Mouse (Mus musculus) heart, embryonic 12.5 days (tissue): Measurements from ENCODE around the gene A130010J15Rik. TPM values are rescaled to one million over a fixed set of nuclear protein-coding genes. Genes with fewer than 3 reads are reported as not detected.

ENCODE experiments used
- ATAC-seq: fragments of 200-750 bp; cut with Nextera tagmentation; 2 replicates; pipeline ENCODE4 v1.8.0; 2017; ENCODE audit warnings: moderate TSS enrichment, moderate library complexity; ENCODE audit not compliant: insufficient number of reproducible peaks, low FRiP score
- H3K27ac ChIP-seq: fragments of 300-500 bp; sonication (generic); 2 replicates; pipeline ENCODE4 v1.5.1; 2016; ENCODE audit warnings: mild to moderate bottlenecking, moderate library complexity; ENCODE audit not compliant: poor library complexity, severe bottlenecking
- H3K27me3 ChIP-seq: fragments of 300-500 bp; sonication (generic); replicated peaks from 2 replicates; pipeline ENCODE4 v1.6.1; 2016; ENCODE audit warnings: mild to moderate bottlenecking, moderate library complexity
- H3K36me3 ChIP-seq: fragments of 300-500 bp; sonication (generic); 2 replicates; pipeline ENCODE4 v1.6.1; 2016; ENCODE audit warnings: mild to moderate bottlenecking, moderate library complexity
- H3K4me1 ChIP-seq: fragments of 300-500 bp; sonication (generic); replicated peaks from 2 replicates; pipeline ENCODE4 v1.6.1; 2016; ENCODE audit warnings: mild to moderate bottlenecking
- H3K4me2 ChIP-seq: fragments of 300-500 bp; sonication (generic); 2 replicates; pipeline ENCODE4 v1.6.1; 2016; ENCODE audit warnings: mild to moderate bottlenecking, moderate library complexity
- H3K4me3 ChIP-seq: fragments of 300-500 bp; sonication (generic); 2 replicates; pipeline ENCODE4 v1.5.1; 2016; ENCODE audit warnings: mild to moderate bottlenecking
- H3K9ac ChIP-seq: fragments of 300-500 bp; sonication (generic); 2 replicates; pipeline ENCODE4 v1.6.1; 2016; ENCODE audit warnings: mild to moderate bottlenecking, moderate library complexity
- H3K9me3 ChIP-seq: fragments of 300-500 bp; sonication (generic); replicated peaks from 2 replicates; pipeline ENCODE4 v1.6.1; 2016; ENCODE audit warnings: mild to moderate bottlenecking, moderate library complexity
- WGBS: fragments of 180-500 bp; shearing (Covaris S2); methylation state at CpG from one replicate; pipeline ENCODE4 v1.1.7; 2016; 5-methylcytosine and 5-hydroxymethylcytosine counted together
- polyA plus RNA-seq: library from polyadenylated mRNA; unstranded; fragments of >200 nt; fragmentation: Nextera tagmentation; extraction: Ambion mirVana; gene quantifications from 2 replicates; pipeline ENCODE4 v1.2.1, GENCODE M21; 2016

The A130010J15Rik gene
- polyA plus RNA-seq, 1 experiment from 2014 or later: 13.9 TPM

- Histone ChIP-seq H3K27me3 (peaks cover 26% of the 10 kb centered on the region), H3K27ac (no peak overlapping the region), H3K9ac (peak overlapping the region; percentile 55), H3K36me3 (no peaks in the 10 kb centered on the region), H3K4me1 (peaks cover 49% of the 10 kb centered on the region), H3K9me3 (no peaks in the 10 kb centered on the region), H3K4me3 (peak overlapping the region; percentile 49), H3K4me2 (peak overlapping the region; percentile 79)
- ATAC-seq: no peak
- 29% methylated on average over 16 of the region's 16 CpGs for whole genome bisulfite sequencing
Observed at GRCm38 (mm10) chr1:193153561-193153960, 14.3 kb upstream of the A130010J15Rik start.

- H3K4me2 ChIP-seq: no peak overlapping the region
- 49% methylated on average over 15 of the region's 15 CpGs for WGBS
- no peak for ATAC-seq
- no peak overlapping the region for H3K4me3 ChIP-seq
- no peaks in the 10 kb centered on the region for H3K9me3 ChIP-seq
- H3K4me1 ChIP-seq: peaks cover 43% of the 10 kb centered on the region
- H3K27ac ChIP-seq: no peak overlapping the region
- no peak overlapping the region for H3K9ac ChIP-seq
- no peaks in the 10 kb centered on the region for H3K36me3 ChIP-seq
- peaks cover 26% of the 10 kb centered on the region for H3K27me3 ChIP-seq
Observed at GRCm38 (mm10) chr1:193156316-193157110, 11.3 kb upstream of the A130010J15Rik start.

GRCm38 (mm10) chr1:193157111-193157492, 10.7 kb upstream of the A130010J15Rik start:
- 73% methylated on average over 8 of the region's 8 CpGs for WGBS
- H3K36me3 ChIP-seq: no peaks in the 10 kb centered on the region
- peaks cover 38% of the 10 kb centered on the region for H3K4me1 ChIP-seq
- no peak overlapping the region for H3K4me2 ChIP-seq
- no peaks in the 10 kb centered on the region for H3K9me3 ChIP-seq
- H3K27me3 ChIP-seq: peaks cover 26% of the 10 kb centered on the region
- no peak overlapping the region for H3K9ac ChIP-seq
- no peak for ATAC-seq
- H3K27ac ChIP-seq: no peak overlapping the region
- H3K4me3 ChIP-seq: no peak overlapping the region

- ATAC-seq: no peak
- Histone ChIP-seq H3K4me2 (no peak overlapping the region), H3K36me3 (no peaks in the 10 kb centered on the region), H3K27me3 (peaks cover 13% of the 10 kb centered on the region), H3K9ac (no peak overlapping the region), H3K27ac (no peak overlapping the region), H3K4me3 (no peak overlapping the region), H3K9me3 (no peaks in the 10 kb centered on the region), H3K4me1 (peaks cover 21% of the 10 kb centered on the region)
- WGBS: 30% methylated on average over 3 of the region's 3 CpGs
Observed at GRCm38 (mm10) chr1:193159163-193159562, 8.7 kb upstream of the A130010J15Rik start.

DNA sequence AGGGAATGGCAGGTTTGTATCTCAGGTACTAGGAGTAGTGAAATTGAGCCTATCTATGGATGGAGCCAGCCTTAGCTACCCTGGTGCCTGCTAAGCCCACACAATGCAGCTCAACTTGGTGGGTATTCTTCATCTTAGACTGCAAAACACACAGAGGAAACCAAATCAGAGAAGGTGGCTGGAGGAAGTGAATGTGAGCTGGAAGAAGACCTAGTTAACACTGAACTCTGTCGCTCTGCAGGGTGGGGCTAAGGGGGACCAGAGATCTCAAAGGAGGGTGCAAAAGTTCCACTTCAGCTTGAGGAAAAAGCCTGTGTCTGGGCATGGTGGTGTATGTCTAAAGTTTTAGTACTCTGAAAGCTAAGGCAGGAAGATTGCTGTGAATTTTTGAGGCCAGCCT, 8.2 kb upstream of the A130010J15Rik start:
- no peak overlapping the region for H3K4me2 ChIP-seq
- H3K27me3 ChIP-seq: peaks cover 8% of the 10 kb centered on the region
- H3K27ac ChIP-seq: no peak overlapping the region
- no peak overlapping the region for H3K4me3 ChIP-seq
- H3K9me3 ChIP-seq: no peaks in the 10 kb centered on the region
- ATAC-seq: no peak
- H3K36me3 ChIP-seq: no peaks in the 10 kb centered on the region
- WGBS: 41% methylated on average over 1 of the region's 1 CpGs
- H3K4me1 ChIP-seq: peaks cover 21% of the 10 kb centered on the region
- no peak overlapping the region for H3K9ac ChIP-seq

DNA sequence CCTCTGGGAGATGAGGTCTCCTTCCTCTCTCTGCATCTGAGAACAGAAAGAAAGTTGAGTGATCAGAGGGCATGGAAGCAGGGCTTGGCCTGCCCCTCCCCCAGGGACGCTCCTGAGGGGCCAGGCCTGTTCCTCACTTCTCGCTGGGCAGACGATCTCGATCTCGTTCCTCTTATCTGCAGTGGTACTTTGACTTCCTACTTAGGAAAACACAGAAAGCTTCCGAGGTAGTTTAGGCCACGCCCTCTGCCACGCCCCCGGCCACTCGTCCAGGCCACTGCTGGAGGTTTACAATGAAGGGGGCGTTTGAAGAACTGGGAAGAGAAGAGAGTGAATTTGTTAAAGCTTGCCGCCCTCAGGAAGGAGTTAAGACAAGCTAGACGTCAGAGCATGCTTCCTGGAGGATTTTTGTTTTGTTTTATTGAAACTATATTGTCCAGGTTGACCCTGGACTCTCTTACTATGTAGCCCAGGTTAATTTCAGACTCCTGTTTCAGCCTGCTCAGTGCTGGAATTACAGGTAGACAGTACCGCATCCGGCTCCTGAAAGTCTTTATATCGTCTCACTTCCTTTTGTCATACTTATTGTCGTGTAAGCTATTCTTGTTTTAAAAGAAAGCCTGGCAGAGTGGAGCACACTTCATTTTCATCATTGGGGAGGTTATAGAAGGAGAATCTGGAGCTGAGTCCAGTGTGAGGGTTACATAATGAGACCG, 7.4 kb upstream of the A130010J15Rik start:
- Histone ChIP-seq H3K4me3 (peak overlapping the region; percentile 31), H3K9ac (no peak overlapping the region), H3K27me3 (peaks cover 2% of the 10 kb centered on the region), H3K27ac (no peak overlapping the region), H3K36me3 (no peaks in the 10 kb centered on the region), H3K4me1 (peaks cover 21% of the 10 kb centered on the region), H3K9me3 (no peaks in the 10 kb centered on the region), H3K4me2 (peak overlapping the region; percentile 57)
- WGBS: 14% methylated on average over 18 of the region's 18 CpGs
- ATAC-seq: peak; percentile 71

DNA sequence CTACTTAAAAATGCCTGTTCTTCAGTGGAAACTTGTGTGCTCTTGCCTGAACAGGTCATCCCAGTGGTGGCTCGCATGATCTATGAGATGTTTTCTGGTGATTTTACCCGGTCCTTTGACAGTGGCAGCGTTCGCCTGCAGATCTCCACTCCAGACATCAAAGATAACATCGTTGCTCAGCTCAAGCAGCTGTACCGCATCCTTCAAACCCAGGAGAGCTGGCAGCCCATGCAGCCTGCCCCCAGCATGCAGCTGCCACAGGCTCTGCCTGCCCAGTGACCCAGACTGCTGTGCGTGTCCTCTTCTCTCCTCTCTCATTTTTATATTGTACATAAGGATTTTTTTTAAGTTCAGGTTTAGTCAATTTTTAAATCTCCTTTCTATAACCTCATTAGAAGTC, 1.4 kb downstream of the A130010J15Rik start:
- Histone ChIP-seq H3K9me3 (no peaks in the 10 kb centered on the region), H3K4me1 (peaks cover 18% of the 10 kb centered on the region), H3K27ac (no peak overlapping the region), H3K4me3 (no peak overlapping the region), H3K27me3 (no peaks in the 10 kb centered on the region), H3K36me3 (no peaks in the 10 kb centered on the region), H3K9ac (no peak overlapping the region), H3K4me2 (no peak overlapping the region)
- no peak for ATAC-seq
- WGBS: 74% methylated on average over 7 of the region's 7 CpGs

- Histone ChIP-seq H3K4me1 (peaks cover 24% of the 10 kb centered on the region), H3K4me2 (no peak overlapping the region), H3K27me3 (no peaks in the 10 kb centered on the region), H3K27ac (no peak overlapping the region), H3K36me3 (no peaks in the 10 kb centered on the region), H3K9me3 (no peaks in the 10 kb centered on the region), H3K9ac (no peak overlapping the region), H3K4me3 (no peak overlapping the region)
- no peak for ATAC-seq
- WGBS: 84% methylated on average over 2 of the region's 2 CpGs
Observed at GRCm38 (mm10) chr1:193169856-193170255, 2.0 kb downstream of the A130010J15Rik start.

DNA sequence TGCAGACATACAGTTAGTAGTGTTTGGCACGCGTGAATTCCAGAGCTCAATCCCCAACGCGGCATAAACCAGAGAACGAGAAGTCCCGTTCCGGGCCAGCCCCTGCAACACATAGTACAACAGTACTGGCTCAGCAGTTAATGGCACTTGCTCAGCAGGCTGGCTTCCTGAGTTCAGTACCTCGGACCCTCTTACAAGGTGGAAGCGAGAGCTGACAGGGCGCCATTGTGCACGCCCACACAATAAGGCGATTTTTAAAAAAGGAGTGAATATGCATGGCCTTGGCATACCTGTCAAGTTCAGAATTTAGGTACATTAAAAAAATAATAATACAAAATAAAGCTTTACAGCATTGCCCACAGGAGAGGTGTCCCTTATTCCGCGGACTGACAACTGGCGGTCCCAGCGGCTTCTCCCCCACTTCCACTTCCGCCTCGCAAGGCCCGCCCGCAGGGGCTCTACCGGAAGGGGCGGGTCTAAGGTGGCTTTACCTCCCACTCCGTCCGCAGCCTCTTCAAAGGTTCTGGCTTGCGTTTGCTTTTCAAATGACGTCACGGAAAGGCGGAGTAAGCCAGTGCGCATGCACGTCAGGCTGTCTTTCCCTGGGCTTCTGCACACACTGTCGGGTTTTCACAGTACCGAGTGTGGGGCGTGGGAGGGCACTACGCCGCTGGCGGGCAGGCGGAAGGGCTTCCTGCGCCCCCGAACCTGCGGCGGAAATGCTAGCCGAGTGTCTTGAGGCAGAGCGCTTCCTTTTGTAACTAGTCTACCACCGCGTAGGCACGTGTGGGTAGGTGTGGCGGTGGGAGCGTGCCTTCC, 5.4 kb downstream of the A130010J15Rik start:
- no peaks in the 10 kb centered on the region for H3K9me3 ChIP-seq
- no peaks in the 10 kb centered on the region for H3K27me3 ChIP-seq
- peak overlapping the region; percentile 81 for H3K4me2 ChIP-seq
- WGBS: 1% methylated on average over 48 of the region's 48 CpGs
- peak; percentile 99 for ATAC-seq
- peak overlapping the region; percentile 82 for H3K27ac ChIP-seq
- peak overlapping the region; percentile 83 for H3K4me3 ChIP-seq
- H3K36me3 ChIP-seq: no peaks in the 10 kb centered on the region
- peak overlapping the region; percentile 85 for H3K9ac ChIP-seq
- H3K4me1 ChIP-seq: peaks cover 36% of the 10 kb centered on the region

DNA sequence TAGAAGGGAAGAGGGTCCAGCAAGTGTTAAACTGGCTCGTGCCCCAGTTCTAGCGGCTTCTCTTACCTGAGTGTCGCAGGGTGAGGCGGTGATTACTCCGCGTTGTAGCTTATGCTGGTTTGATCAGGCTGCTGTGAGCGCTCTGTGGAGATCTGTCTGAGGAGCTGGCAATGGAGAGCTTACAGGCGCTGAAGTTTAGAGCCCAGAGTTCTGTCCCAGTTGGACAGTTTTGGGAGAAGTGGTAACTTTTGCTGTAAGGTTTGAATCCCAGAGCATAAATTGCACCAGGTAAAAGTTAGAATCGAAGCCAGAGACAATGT, 5.9 kb downstream of the A130010J15Rik start:
- 19% methylated on average over 9 of the region's 9 CpGs for WGBS
- no peaks in the 10 kb centered on the region for H3K36me3 ChIP-seq
- H3K9ac ChIP-seq: peak overlapping the region; percentile 85
- H3K4me3 ChIP-seq: peak overlapping the region; percentile 83
- H3K4me2 ChIP-seq: peak overlapping the region; percentile 81
- H3K9me3 ChIP-seq: no peaks in the 10 kb centered on the region
- H3K27ac ChIP-seq: peak overlapping the region; percentile 82
- H3K27me3 ChIP-seq: no peaks in the 10 kb centered on the region
- peaks cover 36% of the 10 kb centered on the region for H3K4me1 ChIP-seq
- ATAC-seq: no peak

- H3K4me2 ChIP-seq: peak overlapping the region; percentile 81
- no peaks in the 10 kb centered on the region for H3K27me3 ChIP-seq
- 57% methylated on average over 13 of the region's 13 CpGs for WGBS
- H3K9me3 ChIP-seq: no peaks in the 10 kb centered on the region
- peak overlapping the region; percentile 85 for H3K9ac ChIP-seq
- peaks cover 36% of the 10 kb centered on the region for H3K4me1 ChIP-seq
- no peaks in the 10 kb centered on the region for H3K36me3 ChIP-seq
- H3K4me3 ChIP-seq: peak overlapping the region; percentile 83
- ATAC-seq: no peak
- peak overlapping the region; percentile 82 for H3K27ac ChIP-seq
Observed at GRCm38 (mm10) chr1:193174143-193174733, 6.4 kb downstream of the A130010J15Rik start.
